Comparison of ENCODE assay signal across 3 mouse cellular contexts in the genomic region with DNA sequence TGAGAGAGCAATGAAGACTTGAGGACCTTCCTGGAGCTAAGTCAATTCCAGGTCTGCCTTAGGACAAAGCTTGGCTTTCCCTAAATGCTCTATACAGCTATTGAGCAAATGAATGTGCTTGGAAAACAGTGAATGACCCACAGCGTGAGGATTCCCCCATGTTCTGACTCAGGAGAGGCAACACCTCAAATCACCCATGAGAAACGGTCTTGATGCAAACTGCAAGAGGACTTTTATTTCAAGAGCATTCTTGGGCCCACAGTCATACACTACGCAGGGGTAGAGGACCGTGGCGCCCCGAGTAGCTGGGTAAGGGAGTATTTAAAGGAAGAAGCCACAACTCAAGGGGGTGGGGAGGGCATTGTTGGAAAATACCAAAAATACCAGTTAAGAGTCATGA.
DNase-seq lines count a peak whose midpoint lies in the region; TF ChIP-seq lines count a peak whose summit lies in the region.
"Not testable (repeated sequence)": the region's sequence is repeated elsewhere in the genome, so short reads cannot be mapped to it uniquely, and the experiment has no call there.

No protein-coding gene starts in this region.

- H3K4me1 ChIP-seq in ES-Bruce4 (ENCODE audit: control insufficient read depth, insufficient read depth, low read length), result not testable (repeated sequence)

- TF ChIP-seq POLR2A in ES-Bruce4 (IDR thresholded peaks at IDR 0.05; ENCODE audit: insufficient read depth, low read length), result not testable (repeated sequence)

- H3K4me3 ChIP-seq in ES-Bruce4 (ENCODE audit: low read depth, low read length), result not testable (repeated sequence)

- not testable (repeated sequence) for H3K36me3 ChIP-seq in ES-Bruce4 (ENCODE audit: control insufficient read depth, insufficient read depth, low read length, poor library complexity, severe bottlenecking)

- not testable (repeated sequence) for H3K27me3 ChIP-seq in ES-Bruce4 (ENCODE audit: control insufficient read depth, insufficient read depth, low read length, poor library complexity, severe bottlenecking)

- H3K27ac ChIP-seq in ES-Bruce4 (ENCODE audit: insufficient read depth, low read length), result peak overlapping the region; percentile 54

- H3K9me3 ChIP-seq in ES-Bruce4 (replicated peaks; ENCODE audit: control insufficient read depth, insufficient read depth, low read length, poor library complexity, severe bottlenecking), result peaks cover 46% of the 10 kb centered on the region

- not testable (repeated sequence) for H3K9ac ChIP-seq in ES-Bruce4 (ENCODE audit: low read depth, poor library complexity, severe bottlenecking)

- not testable (repeated sequence) for TF ChIP-seq EP300 in ES-Bruce4 (IDR thresholded peaks at IDR 0.05; ENCODE audit: insufficient read depth, low read depth, low read length)

- TF ChIP-seq CTCF in ES-Bruce4 (IDR thresholded peaks at IDR 0.05; ENCODE audit: low read depth, low read length), result not testable (repeated sequence)

- DNase-seq in R1 (ENCODE audit: low read depth, low spot score), result peak; percentile 51
- DNase-seq in heart, adult 11 months, result peak; percentile 66
